Mouse (Mus musculus): ENCODE measurements around the gene Slc25a12.
"Not testable (repeated sequence)": the region's sequence is repeated elsewhere in the genome, so short reads cannot be mapped to it uniquely, and the experiment has no call there.

Slc25a12 gene

GRCm38 (mm10) chr2:71367125-71367880 is at the start of gene Slc25a12:
Gene Slc25a12 (minus strand): TSS chr2:71367749.
- peak; percentile 73 for DNase-seq (ENCODE audit: low spot score)

GRCm38 (mm10) chr2:71405613-71406012 is 38.1 kb upstream of the Slc25a12 start:
- DNase-seq (ENCODE audit: low spot score): no peak

- DNase-seq (ENCODE audit: low spot score): no peak
Observed at GRCm38 (mm10) chr2:71389864-71390263, 22.3 kb upstream of the Slc25a12 start.

- peak; percentile 97 for DNase-seq (ENCODE audit: low spot score)
Observed at GRCm38 (mm10) chr2:71388951-71389763, 21.6 kb upstream of the Slc25a12 start, which contains the start of gene Hat1. Gene Hat1 (plus strand): TSS chr2:71388958.

GRCm38 (mm10) chr2:71387766-71388165 is 20.2 kb upstream of the Slc25a12 start:
- DNase-seq (ENCODE audit: low spot score): no peak

- DNase-seq (ENCODE audit: low spot score): no peak
Observed at GRCm38 (mm10) chr2:71383890-71384289, 16.3 kb upstream of the Slc25a12 start.

GRCm38 (mm10) chr2:71381962-71382361 is 14.4 kb upstream of the Slc25a12 start:
- no peak for DNase-seq (ENCODE audit: low spot score)

- DNase-seq (ENCODE audit: low spot score): no peak
Observed at GRCm38 (mm10) chr2:71377426-71377825, 9.9 kb upstream of the Slc25a12 start.

GRCm38 (mm10) chr2:71376433-71376906 is 8.9 kb upstream of the Slc25a12 start:
- DNase-seq (ENCODE audit: low spot score): no peak

GRCm38 (mm10) chr2:71374275-71375155 is 7.0 kb upstream of the Slc25a12 start:
- DNase-seq (ENCODE audit: low spot score): no peak

- not testable (repeated sequence) for DNase-seq (ENCODE audit: low spot score)
Observed at GRCm38 (mm10) chr2:71372261-71372660, 4.7 kb upstream of the Slc25a12 start.

- no peak for DNase-seq (ENCODE audit: low spot score)
Observed at GRCm38 (mm10) chr2:71371790-71372189, 4.2 kb upstream of the Slc25a12 start.

GRCm38 (mm10) chr2:71368086-71368485 is 537 bp upstream of the Slc25a12 start:
- no peak for DNase-seq (ENCODE audit: low spot score)

GRCm38 (mm10) chr2:71366618-71367124 is 878 bp downstream of the Slc25a12 start:
- DNase-seq (ENCODE audit: low spot score): no peak

GRCm38 (mm10) chr2:71360192-71360591 is 7.4 kb downstream of the Slc25a12 start:
- DNase-seq (ENCODE audit: low spot score): no peak

- DNase-seq (ENCODE audit: low spot score): no peak
Observed at GRCm38 (mm10) chr2:71358347-71358746, 9.2 kb downstream of the Slc25a12 start.

- no peak for DNase-seq (ENCODE audit: low spot score)
Observed at GRCm38 (mm10) chr2:71354055-71354425, 13.5 kb downstream of the Slc25a12 start.

- no peak for DNase-seq (ENCODE audit: low spot score)
Observed at GRCm38 (mm10) chr2:71353306-71354054, 14.1 kb downstream of the Slc25a12 start.

GRCm38 (mm10) chr2:71351727-71351987 is 15.9 kb downstream of the Slc25a12 start:
- no peak for DNase-seq (ENCODE audit: low spot score)

- DNase-seq (ENCODE audit: low spot score): no peak
Observed at GRCm38 (mm10) chr2:71350904-71351726, 16.4 kb downstream of the Slc25a12 start.

Measured in urinary bladder, postnatal 14 days (tissue).